Mouse (Mus musculus): ENCODE results near the gene Pnliprp1.

GRCm38 (mm10) chr19:58720439-58720838 lies 8.2 kb upstream of the Pnliprp1 start:
- TF ChIP-seq CTCF (conservative IDR thresholded peaks at IDR 0.05; ENCODE audit: insufficient read depth, insufficient read length, low read depth, low read length) (no peak), POLR2A (IDR thresholded peaks at IDR 0.05; ENCODE audit: low read depth, low read length) (no peak)
